Mouse (Mus musculus): ENCODE measurements around the gene Galnt10. TPM values are rescaled to one million over a fixed set of nuclear protein-coding genes. Genes with fewer than 3 reads are reported as not detected.

Galnt10 gene
- polyA plus RNA-seq, 1 experiment from 2014 or later = 11.6 TPM

DNA sequence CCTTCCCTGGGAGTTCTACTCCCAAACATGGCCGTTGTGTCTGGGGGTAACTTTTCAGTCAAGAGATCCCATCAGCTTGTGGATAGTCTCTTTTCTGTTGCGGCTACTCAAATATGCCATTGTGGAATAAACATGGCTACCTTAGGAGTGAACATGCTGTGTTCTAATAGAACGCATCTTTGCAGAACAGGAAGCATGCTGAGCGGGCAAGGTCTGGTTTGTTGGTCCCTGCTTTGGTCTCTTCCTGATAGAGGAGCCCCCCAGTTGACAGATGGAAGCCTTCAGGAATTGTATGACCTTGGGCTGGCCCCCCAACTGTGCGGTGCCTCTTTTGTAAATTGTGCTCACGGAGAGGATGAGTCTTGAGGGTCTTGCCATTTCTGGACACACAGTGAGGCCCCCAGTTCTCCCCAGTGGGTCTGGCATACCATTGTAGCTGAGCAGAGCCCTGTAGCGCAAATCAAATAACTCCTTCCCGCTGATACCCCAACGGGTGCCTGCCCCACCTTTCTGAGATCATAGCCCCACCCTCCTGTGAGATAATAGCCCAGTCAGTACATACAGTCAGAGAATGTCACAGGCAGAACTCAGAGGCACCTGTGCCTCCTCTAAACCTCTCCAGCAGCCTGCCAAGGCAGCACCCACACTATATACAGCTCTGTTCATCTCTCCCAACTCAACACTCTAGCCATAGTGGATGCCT is 12.3 kb downstream of the Galnt10 start:
- DNase-seq = no peak
- H3K4me1 ChIP-seq (ENCODE audit: control insufficient read depth, insufficient read depth, low read length) = peaks cover 11% of the 10 kb centered on the region
- H3K27me3 ChIP-seq (ENCODE audit: control insufficient read depth, insufficient read depth, low read length) = no peaks in the 10 kb centered on the region; the same call in 1 of the 2 replicates
- no peak overlapping the region for H3K4me2 ChIP-seq (ENCODE audit: low read length)
- no peak overlapping the region for H3K9ac ChIP-seq (replicated peaks; ENCODE audit: low read length)
- WGBS = 88% methylated on average over 9 of the region's 9 CpGs
- no peaks in the 10 kb centered on the region for H3K36me3 ChIP-seq (ENCODE audit: control insufficient read depth, insufficient read depth, low read length)
- H3K4me3 ChIP-seq (replicated peaks; ENCODE audit: low read depth, low read length) = no peak overlapping the region
- no peak overlapping the region for H3K27ac ChIP-seq (replicated peaks; ENCODE audit: low read depth, low read length)
- H3K9me3 ChIP-seq (ENCODE audit: control insufficient read depth, low read length) = no peaks in the 10 kb centered on the region
- no peak for ATAC-seq (ENCODE audit: low FRiP score, low TSS enrichment)

DNA sequence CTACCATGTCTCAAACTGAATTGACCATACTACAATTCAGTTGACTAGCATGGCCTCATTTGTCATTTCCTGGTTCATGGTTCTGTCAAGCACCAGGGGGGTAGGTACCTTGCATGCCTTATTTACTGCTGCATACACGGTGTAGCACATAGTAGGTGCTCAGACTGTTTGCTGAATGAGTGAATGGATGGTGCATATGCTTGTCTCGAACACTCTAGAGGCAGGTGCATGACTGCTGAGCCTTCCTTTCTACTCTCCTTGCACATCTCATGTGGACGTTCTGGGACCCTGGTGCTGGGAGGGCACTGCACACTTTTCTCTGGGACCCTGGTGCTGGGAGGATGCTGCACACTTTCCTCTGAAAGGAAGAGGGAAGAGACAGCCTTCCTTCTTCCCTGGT is 13.0 kb downstream of the Galnt10 start:
- Histone ChIP-seq H3K27ac (replicated peaks; ENCODE audit: low read depth, low read length) (no peak overlapping the region), H3K9ac (replicated peaks; ENCODE audit: low read length) (no peak overlapping the region), H3K36me3 (ENCODE audit: control insufficient read depth, insufficient read depth, low read length) (no peaks in the 10 kb centered on the region), H3K4me2 (ENCODE audit: low read length) (no peak overlapping the region), H3K9me3 (ENCODE audit: control insufficient read depth, low read length) (no peaks in the 10 kb centered on the region), H3K27me3 (ENCODE audit: control insufficient read depth, insufficient read depth, low read length) (no peaks in the 10 kb centered on the region; the same call in 1 of the 2 replicates), H3K4me1 (ENCODE audit: control insufficient read depth, insufficient read depth, low read length) (peaks cover 15% of the 10 kb centered on the region), H3K4me3 (replicated peaks; ENCODE audit: low read depth, low read length) (no peak overlapping the region)
- DNase-seq = no peak
- no peak for ATAC-seq (ENCODE audit: low FRiP score, low TSS enrichment)
- 94% methylated on average over 3 of the region's 3 CpGs for WGBS

DNA sequence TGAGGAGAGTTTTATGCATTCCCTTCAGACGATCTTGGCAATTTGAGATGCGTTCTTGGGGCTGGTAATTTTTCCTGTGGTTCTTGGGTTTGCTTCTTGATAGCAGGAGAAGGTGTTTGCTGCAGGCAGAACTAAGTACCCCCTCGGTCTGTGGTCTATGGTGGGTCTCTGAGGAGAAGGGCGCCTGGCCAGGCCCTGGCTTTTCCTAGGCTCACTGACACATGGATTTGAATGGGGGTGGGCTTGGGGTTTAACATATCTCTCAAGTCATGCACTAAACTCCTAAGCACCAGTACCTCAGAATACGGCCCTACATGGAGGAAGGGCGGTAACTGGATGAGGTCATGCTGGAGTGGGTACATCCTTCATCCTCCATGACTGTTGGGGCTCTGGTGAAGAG is 13.5 kb downstream of the Galnt10 start:
- H3K9ac ChIP-seq (replicated peaks; ENCODE audit: low read length) = no peak overlapping the region
- WGBS = 97% methylated on average over 6 of the region's 6 CpGs
- H3K36me3 ChIP-seq (ENCODE audit: control insufficient read depth, insufficient read depth, low read length) = no peaks in the 10 kb centered on the region
- H3K27ac ChIP-seq (replicated peaks; ENCODE audit: low read depth, low read length) = no peak overlapping the region
- DNase-seq (no peak), ATAC-seq (ENCODE audit: low FRiP score, low TSS enrichment) (no peak)
- peaks cover 15% of the 10 kb centered on the region for H3K4me1 ChIP-seq (ENCODE audit: control insufficient read depth, insufficient read depth, low read length)
- H3K4me3 ChIP-seq (replicated peaks; ENCODE audit: low read depth, low read length) = no peak overlapping the region
- H3K9me3 ChIP-seq (ENCODE audit: control insufficient read depth, low read length) = no peaks in the 10 kb centered on the region
- H3K27me3 ChIP-seq (ENCODE audit: control insufficient read depth, insufficient read depth, low read length) = no peaks in the 10 kb centered on the region
- H3K4me2 ChIP-seq (ENCODE audit: low read length) = no peak overlapping the region

DNA sequence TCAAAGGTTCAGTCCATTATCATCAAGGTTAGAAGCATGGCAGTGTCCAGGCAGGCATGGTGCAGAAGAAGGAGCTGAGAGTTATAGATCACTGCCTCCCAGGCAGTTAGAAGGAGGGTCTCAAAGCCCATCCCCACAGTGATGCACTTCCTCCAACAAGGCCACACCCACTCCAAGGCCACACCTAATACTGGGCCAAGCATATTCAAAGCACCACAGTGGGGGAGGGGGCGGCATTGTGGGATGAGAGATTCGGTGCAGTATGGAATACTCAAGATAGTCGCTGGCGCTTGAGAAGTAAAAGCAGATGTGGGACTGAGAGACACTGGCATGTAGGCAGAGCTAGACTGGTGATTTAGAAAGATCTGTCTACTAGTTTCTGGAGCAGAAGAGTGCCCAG is 14.9 kb downstream of the Galnt10 start:
- Histone ChIP-seq H3K36me3 (ENCODE audit: control insufficient read depth, insufficient read depth, low read length) (no peaks in the 10 kb centered on the region), H3K9ac (replicated peaks; ENCODE audit: low read length) (no peak overlapping the region), H3K27me3 (ENCODE audit: control insufficient read depth, insufficient read depth, low read length) (no peaks in the 10 kb centered on the region), H3K4me3 (replicated peaks; ENCODE audit: low read depth, low read length) (no peak overlapping the region), H3K27ac (replicated peaks; ENCODE audit: low read depth, low read length) (no peak overlapping the region), H3K4me1 (ENCODE audit: control insufficient read depth, insufficient read depth, low read length) (peaks cover 15% of the 10 kb centered on the region), H3K4me2 (ENCODE audit: low read length) (no peak overlapping the region), H3K9me3 (ENCODE audit: control insufficient read depth, low read length) (no peaks in the 10 kb centered on the region)
- ATAC-seq (ENCODE audit: low FRiP score, low TSS enrichment) (no peak), DNase-seq (no peak)
- 86% methylated on average over 4 of the region's 4 CpGs for WGBS

DNA sequence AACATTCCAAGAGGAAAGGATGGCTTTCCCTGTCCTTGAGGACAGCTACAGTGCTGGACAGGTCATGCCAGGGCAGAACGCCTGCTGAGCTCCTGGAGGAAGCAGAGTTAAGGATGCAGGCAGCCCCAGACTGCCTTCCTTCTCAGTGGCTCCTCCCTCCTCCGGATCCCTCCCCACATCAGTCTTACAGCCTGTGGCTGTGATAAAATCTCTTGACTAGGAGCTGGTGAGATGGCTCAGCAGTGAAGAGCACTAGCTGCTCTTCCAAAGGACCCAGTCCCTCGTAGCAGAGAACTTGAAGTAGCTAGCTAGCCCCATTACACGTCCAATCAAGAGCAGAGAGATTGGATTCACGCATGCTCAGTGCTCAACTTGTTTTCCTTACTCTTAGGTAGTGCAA is 15.6 kb downstream of the Galnt10 start:
- ATAC-seq (ENCODE audit: low FRiP score, low TSS enrichment) (no peak), DNase-seq (no peak)
- Histone ChIP-seq H3K27me3 (ENCODE audit: control insufficient read depth, insufficient read depth, low read length) (no peaks in the 10 kb centered on the region), H3K36me3 (ENCODE audit: control insufficient read depth, insufficient read depth, low read length) (no peaks in the 10 kb centered on the region), H3K4me3 (replicated peaks; ENCODE audit: low read depth, low read length) (no peak overlapping the region), H3K4me2 (ENCODE audit: low read length) (no peak overlapping the region), H3K9ac (replicated peaks; ENCODE audit: low read length) (no peak overlapping the region), H3K4me1 (ENCODE audit: control insufficient read depth, insufficient read depth, low read length) (peaks cover 13% of the 10 kb centered on the region), H3K9me3 (ENCODE audit: control insufficient read depth, low read length) (no peaks in the 10 kb centered on the region), H3K27ac (replicated peaks; ENCODE audit: low read depth, low read length) (no peak overlapping the region)
- WGBS = 76% methylated on average over 5 of the region's 5 CpGs

DNA sequence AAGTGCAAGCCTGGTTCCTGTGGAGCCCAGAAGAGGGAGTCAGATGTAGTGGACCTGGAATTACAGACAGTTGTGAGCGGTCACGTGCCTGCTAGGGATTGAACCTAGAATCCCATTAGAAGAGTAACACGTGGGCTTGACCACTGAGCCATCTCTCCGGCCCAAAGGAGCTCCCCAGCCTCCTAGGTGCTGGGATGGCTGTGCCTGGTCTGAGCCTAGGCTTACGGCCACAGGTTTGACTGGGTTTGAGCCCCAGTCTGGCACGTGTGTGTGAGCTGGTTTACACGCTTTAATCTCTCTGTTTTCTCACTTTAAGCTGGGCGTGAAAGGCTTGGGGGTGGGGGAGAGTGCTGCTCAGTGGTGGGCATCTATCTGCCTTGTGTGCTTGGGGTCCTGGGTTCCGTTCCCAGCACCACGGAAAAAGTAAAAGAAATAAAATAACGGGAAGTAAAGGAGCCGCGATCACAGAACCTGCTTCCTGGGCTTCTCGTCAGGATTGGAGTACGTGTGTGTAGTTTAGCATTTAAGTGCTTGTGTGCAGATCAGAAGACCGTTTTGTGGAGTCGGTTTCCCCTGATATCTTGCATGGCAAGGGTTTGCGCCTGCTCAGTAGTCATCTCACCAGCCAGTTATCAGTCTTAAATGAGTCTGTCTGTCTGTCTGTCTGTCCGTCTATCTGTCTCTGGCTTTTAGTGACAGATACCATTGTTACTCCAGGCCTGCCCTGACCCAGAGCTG is 16.4 kb downstream of the Galnt10 start:
- ATAC-seq (ENCODE audit: low FRiP score, low TSS enrichment) (no peak), DNase-seq (no peak)
- Histone ChIP-seq H3K4me1 (ENCODE audit: control insufficient read depth, insufficient read depth, low read length) (peaks cover 11% of the 10 kb centered on the region), H3K4me3 (replicated peaks; ENCODE audit: low read depth, low read length) (no peak overlapping the region), H3K27me3 (ENCODE audit: control insufficient read depth, insufficient read depth, low read length) (no peaks in the 10 kb centered on the region), H3K9me3 (ENCODE audit: control insufficient read depth, low read length) (no peaks in the 10 kb centered on the region), H3K9ac (replicated peaks; ENCODE audit: low read length) (no peak overlapping the region), H3K27ac (replicated peaks; ENCODE audit: low read depth, low read length) (no peak overlapping the region), H3K4me2 (ENCODE audit: low read length) (no peak overlapping the region), H3K36me3 (ENCODE audit: control insufficient read depth, insufficient read depth, low read length) (no peaks in the 10 kb centered on the region)
- 89% methylated on average over 19 of the region's 19 CpGs for WGBS

DNA sequence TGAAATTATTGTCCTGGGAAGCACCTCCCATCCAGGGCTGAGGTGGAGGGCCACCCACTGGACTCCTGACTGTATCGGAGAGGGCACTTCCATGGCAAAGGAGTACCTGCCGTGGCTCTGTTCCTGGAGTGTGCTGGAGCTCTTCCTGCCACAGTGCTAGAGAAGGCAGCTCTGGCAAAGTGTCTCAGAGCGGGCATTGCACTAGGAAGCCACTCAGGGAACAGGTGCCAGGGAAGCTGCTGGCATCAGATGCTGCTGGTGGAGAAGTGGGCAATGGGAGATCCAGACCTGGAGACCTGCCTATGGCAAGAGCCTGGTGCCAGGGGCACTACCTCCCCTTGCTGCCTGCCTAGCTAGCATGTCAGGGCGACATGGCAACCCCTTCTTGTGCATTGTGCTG is 17.0 kb downstream of the Galnt10 start:
- no peaks in the 10 kb centered on the region for H3K36me3 ChIP-seq (ENCODE audit: control insufficient read depth, insufficient read depth, low read length)
- H3K27me3 ChIP-seq (ENCODE audit: control insufficient read depth, insufficient read depth, low read length) = no peaks in the 10 kb centered on the region
- DNase-seq (no peak), ATAC-seq (ENCODE audit: low FRiP score, low TSS enrichment) (no peak)
- H3K4me1 ChIP-seq (ENCODE audit: control insufficient read depth, insufficient read depth, low read length) = peaks cover 7% of the 10 kb centered on the region
- 79% methylated on average over 4 of the region's 4 CpGs for WGBS
- H3K4me3 ChIP-seq (replicated peaks; ENCODE audit: low read depth, low read length) = no peak overlapping the region
- H3K9me3 ChIP-seq (ENCODE audit: control insufficient read depth, low read length) = no peaks in the 10 kb centered on the region
- H3K27ac ChIP-seq (replicated peaks; ENCODE audit: low read depth, low read length) = no peak overlapping the region
- H3K4me2 ChIP-seq (ENCODE audit: low read length) = no peak overlapping the region
- no peak overlapping the region for H3K9ac ChIP-seq (replicated peaks; ENCODE audit: low read length)

DNA sequence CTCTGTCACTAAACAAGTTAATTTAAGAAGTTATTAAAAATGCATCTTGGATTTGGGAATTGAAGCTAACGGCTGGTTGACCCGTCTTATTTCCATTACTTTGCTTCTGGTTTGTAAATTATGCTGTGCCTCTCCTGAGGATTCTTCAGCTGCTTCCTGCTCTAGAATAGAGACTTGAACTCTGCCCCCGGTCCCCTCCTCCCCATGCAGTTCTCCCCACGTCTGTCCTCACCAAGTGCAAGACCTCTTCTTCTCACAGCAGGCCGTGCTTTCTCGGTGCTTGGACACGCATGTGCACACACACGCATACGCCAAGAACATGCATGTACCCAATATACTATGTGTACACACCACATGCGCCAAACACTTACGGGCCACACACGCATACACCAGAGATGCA is 18.0 kb downstream of the Galnt10 start:
- 72% methylated on average over 12 of the region's 12 CpGs for WGBS
- no peak overlapping the region for H3K27ac ChIP-seq (replicated peaks; ENCODE audit: low read depth, low read length)

DNA sequence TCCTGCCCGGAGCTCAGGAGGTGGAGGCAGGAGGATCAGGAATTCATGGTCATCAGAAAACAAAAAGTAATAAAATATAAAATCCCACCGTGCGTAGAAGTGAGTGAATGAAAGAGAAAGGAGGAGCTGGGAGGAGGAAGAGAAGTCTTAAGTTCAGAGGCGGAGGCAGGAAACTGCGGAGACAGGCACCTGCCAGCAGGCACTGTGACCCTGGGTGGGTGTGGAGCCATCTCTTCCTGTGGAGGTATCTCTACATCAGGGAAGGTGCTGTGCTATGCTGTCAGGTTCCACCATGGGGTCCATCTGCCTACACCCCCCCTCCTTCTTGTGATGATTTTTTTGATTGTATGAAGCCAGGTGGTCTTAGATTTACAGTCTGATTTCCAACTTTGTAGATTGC is 19.5 kb downstream of the Galnt10 start:
- H3K27me3 ChIP-seq (ENCODE audit: control insufficient read depth, insufficient read depth, low read length) = no peaks in the 10 kb centered on the region

More for the DNA sequence above, 18.0 kb downstream of the Galnt10 start:
- H3K27me3 ChIP-seq (ENCODE audit: control insufficient read depth, insufficient read depth, low read length) = no peaks in the 10 kb centered on the region
- H3K4me2 ChIP-seq (ENCODE audit: low read length) = no peak overlapping the region
- H3K9ac ChIP-seq (replicated peaks; ENCODE audit: low read length) = no peak overlapping the region
- H3K9me3 ChIP-seq (ENCODE audit: control insufficient read depth, low read length) = no peaks in the 10 kb centered on the region
- peaks cover 7% of the 10 kb centered on the region for H3K4me1 ChIP-seq (ENCODE audit: control insufficient read depth, insufficient read depth, low read length)
- H3K4me3 ChIP-seq (replicated peaks; ENCODE audit: low read depth, low read length) = no peak overlapping the region
- H3K36me3 ChIP-seq (ENCODE audit: control insufficient read depth, insufficient read depth, low read length) = no peaks in the 10 kb centered on the region
- DNase-seq (no peak), ATAC-seq (ENCODE audit: low FRiP score, low TSS enrichment) (no peak)

More for the DNA sequence above, 19.5 kb downstream of the Galnt10 start:
- no peak overlapping the region for H3K4me3 ChIP-seq (replicated peaks; ENCODE audit: low read depth, low read length)
- no peak overlapping the region for H3K4me2 ChIP-seq (ENCODE audit: low read length)
- H3K9ac ChIP-seq (replicated peaks; ENCODE audit: low read length) = no peak overlapping the region
- ATAC-seq (ENCODE audit: low FRiP score, low TSS enrichment) = no peak
- peaks cover 7% of the 10 kb centered on the region for H3K4me1 ChIP-seq (ENCODE audit: control insufficient read depth, insufficient read depth, low read length)
- DNase-seq = no peak
- 88% methylated on average over 5 of the region's 5 CpGs for WGBS
- no peaks in the 10 kb centered on the region for H3K36me3 ChIP-seq (ENCODE audit: control insufficient read depth, insufficient read depth, low read length)
- no peak overlapping the region for H3K27ac ChIP-seq (replicated peaks; ENCODE audit: low read depth, low read length)
- H3K9me3 ChIP-seq (ENCODE audit: control insufficient read depth, low read length) = no peaks in the 10 kb centered on the region
